Comparison of ENCODE assay signal across 29 mouse cellular contexts in genomic region chr5:90617859-90618258, GRCm38 (mm10). TPM values are rescaled to one million over a fixed set of nuclear protein-coding genes. Genes with fewer than 3 reads are reported as not detected.
DNase-seq lines count a peak whose midpoint lies in the region; ATAC-seq lines count a peak whose summit lies in the region.
"Had no signal": no experiment of that assay in that cellular context is flagged by ENCODE, and none has a peak within 500 bp of the region (broad histone marks: within the 10 kb centered on the region; RNA-seq: fewer than 3 reads in every experiment).

No protein-coding gene starts in this region.

- H3K27ac ChIP-seq in midbrain, embryonic 15.5 days: no peak overlapping the region
- no peak overlapping the region for H3K27ac ChIP-seq in midbrain, embryonic 13.5 days
- H3K27ac ChIP-seq in intestine, embryonic 15.5 days: no peak overlapping the region
- H3K27ac ChIP-seq: hindbrain, embryonic 13.5 days; layer of hippocampus, adult 2 months; liver, embryonic 14.5 days had no signal

- H3K4me3 ChIP-seq in midbrain, embryonic 15.5 days: no peak overlapping the region
- no peak overlapping the region for H3K4me3 ChIP-seq in midbrain, embryonic 13.5 days (replicated peaks)
- H3K4me3 ChIP-seq in intestine, embryonic 15.5 days (replicated peaks): no peak overlapping the region
- H3K4me3 ChIP-seq: hindbrain, embryonic 13.5 days; layer of hippocampus, adult 2 months had no signal

- 93% methylated on average over 3 of the region's 3 CpGs for WGBS in midbrain, embryonic 15.5 days
- WGBS in midbrain, embryonic 13.5 days: 93% methylated on average over 3 of the region's 3 CpGs
- 74% methylated on average over 3 of the region's 3 CpGs for WGBS in intestine, embryonic 15.5 days

- H3K4me1 ChIP-seq in midbrain, embryonic 15.5 days: peaks cover 3% of the 10 kb centered on the region; the same call in 1 of the 2 replicates
- no peaks in the 10 kb centered on the region for H3K4me1 ChIP-seq in midbrain, embryonic 13.5 days (replicated peaks)
- no peaks in the 10 kb centered on the region for H3K4me1 ChIP-seq in intestine, embryonic 15.5 days (replicated peaks)
- H3K4me1 ChIP-seq: hindbrain, embryonic 13.5 days had no signal

- H3K9me3 ChIP-seq in midbrain, embryonic 15.5 days: no peaks in the 10 kb centered on the region
- H3K9me3 ChIP-seq in midbrain, embryonic 13.5 days: no peaks in the 10 kb centered on the region
- no peaks in the 10 kb centered on the region for H3K9me3 ChIP-seq in intestine, embryonic 15.5 days
- H3K9me3 ChIP-seq: hindbrain, embryonic 13.5 days had no signal

- H3K27me3 ChIP-seq in midbrain, embryonic 15.5 days (replicated peaks): no peaks in the 10 kb centered on the region
- no peaks in the 10 kb centered on the region for H3K27me3 ChIP-seq in midbrain, embryonic 13.5 days
- H3K27me3 ChIP-seq in intestine, embryonic 15.5 days (replicated peaks): no peaks in the 10 kb centered on the region
- H3K27me3 ChIP-seq: hindbrain, embryonic 13.5 days had no signal

- no peak overlapping the region for H3K9ac ChIP-seq in midbrain, embryonic 15.5 days
- H3K9ac ChIP-seq in midbrain, embryonic 13.5 days (replicated peaks): no peak overlapping the region
- H3K9ac ChIP-seq in intestine, embryonic 15.5 days: no peak overlapping the region
- H3K9ac ChIP-seq: forebrain, postnatal 0 days; hindbrain, embryonic 13.5 days; liver, embryonic 14.5 days had no signal

- no peaks in the 10 kb centered on the region for H3K36me3 ChIP-seq in midbrain, embryonic 15.5 days (replicated peaks)
- H3K36me3 ChIP-seq in midbrain, embryonic 13.5 days: no peaks in the 10 kb centered on the region
- H3K36me3 ChIP-seq in intestine, embryonic 15.5 days: no peaks in the 10 kb centered on the region
- H3K36me3 ChIP-seq: hindbrain, embryonic 13.5 days had no signal

- peak; percentile 42; the same call in 1 of the 2 replicates for ATAC-seq in midbrain, embryonic 15.5 days (replicated peaks)
- ATAC-seq in midbrain, embryonic 13.5 days: no peak
- ATAC-seq in common myeloid progenitor, adult 5-6 weeks (replicated peaks; ENCODE audit: low read depth, poor library complexity, severe bottlenecking): peak; percentile 32; the same call in 1 of the 2 replicates
- peak; percentile 26; the same call in 1 of the 2 replicates for ATAC-seq in intestine, embryonic 15.5 days
- peak; percentile 85 for ATAC-seq in neutrophil, adult 5-6 weeks (ENCODE audit: extremely low read depth, insufficient number of reproducible peaks, low FRiP score, poor library complexity, severe bottlenecking)
- ATAC-seq: forebrain, postnatal 0 days had no signal

- no peak for DNase-seq in adrenal gland, postnatal 25 days
- DNase-seq in adrenal gland, adult 2 months: no peak
- DNase-seq: adrenal gland, postnatal 14 days; cerebellum, adult 11 months; cerebellum, postnatal 10 days; forebrain, postnatal 0 days; gastrocnemius, postnatal 36 days; kidney, adult 9 months; kidney, postnatal 14 days; lung, postnatal 36 days; right cerebral cortex, postnatal 14 days; thymus, adult 18-20 months; thymus, postnatal 36 days had no signal

- H3K4me2 ChIP-seq in midbrain, embryonic 15.5 days: no peak overlapping the region
- H3K4me2 ChIP-seq in midbrain, embryonic 13.5 days (replicated peaks): no peak overlapping the region
- no peak overlapping the region for H3K4me2 ChIP-seq in intestine, embryonic 15.5 days (replicated peaks)
- H3K4me2 ChIP-seq: hindbrain, embryonic 13.5 days had no signal

RNA-seq across cellular contexts. Expression of gene Rassf6, which starts 22.6 kb away (rescaled TPM):
- 1.4 and 1.8 TPM in 2 replicates for polyA plus RNA-seq in midbrain, embryonic 15.5 days (2015; fragmentation: Nextera tagmentation; extraction: Ambion mirVana)
- polyA plus RNA-seq in midbrain, embryonic 13.5 days (2015; fragmentation: Nextera tagmentation; extraction: Ambion mirVana): 0.40 and 0.57 TPM in 2 replicates
- 1.6 TPM in 1 of 2 replicates, not detected in the other for total RNA-seq in common myeloid progenitor, adult 5-6 weeks (2017)
- 26.9 and 29.0 TPM in 2 replicates for polyA plus RNA-seq in intestine, embryonic 15.5 days (2015; fragmentation: Nextera tagmentation; extraction: Ambion mirVana)
- 4.8 and 5.5 TPM in 2 replicates for total RNA-seq in neutrophil, adult 5-6 weeks (2017)
- total RNA-seq in adrenal gland, postnatal 25 days (2021): 1.7 and 2.8 TPM in 2 replicates
- total RNA-seq in adrenal gland, adult 2 months (2021): 1 to 10 TPM; 2.8 to 3.4 TPM
- polyA plus RNA-seq in adrenal gland, adult 2 months (2012; rRNA removed): 0.33 TPM in 1 of 2 replicates, not detected in the other
- total RNA-seq: gastrocnemius, postnatal 36 days; heart, adult 8-10 months; heart, postnatal 25 days had no signal

RNA-seq across cellular contexts. Expression of gene 5830473C10Rik, which starts 57.0 kb away (rescaled TPM):
- 0.09 and 0.13 TPM in 2 replicates for polyA plus RNA-seq in midbrain, embryonic 15.5 days (2015; fragmentation: Nextera tagmentation; extraction: Ambion mirVana)
- not detected in 2 replicates for polyA plus RNA-seq in midbrain, embryonic 13.5 days (2015; fragmentation: Nextera tagmentation; extraction: Ambion mirVana)
- 0.09 TPM in 1 of 2 replicates, not detected in the other for total RNA-seq in common myeloid progenitor, adult 5-6 weeks (2017)
- 0.06 TPM in 1 of 2 replicates, not detected in the other for polyA plus RNA-seq in intestine, embryonic 15.5 days (2015; fragmentation: Nextera tagmentation; extraction: Ambion mirVana)
- total RNA-seq in neutrophil, adult 5-6 weeks (2017): not detected in 2 replicates
- total RNA-seq in adrenal gland, postnatal 25 days (2021): not detected in 2 replicates
- under 1 TPM in 1 of 2 experiments, not detected in 1; 0.17 TPM for total RNA-seq in adrenal gland, adult 2 months (2021)
- polyA plus RNA-seq in adrenal gland, adult 2 months (2012; rRNA removed): not detected in 2 replicates
- total RNA-seq: gastrocnemius, postnatal 36 days; heart, adult 8-10 months; heart, postnatal 25 days; layer of hippocampus, adult 2 months; layer of hippocampus, postnatal 25 days had no signal
- polyA plus RNA-seq: embryonic facial prominence, embryonic 11.5 days; forebrain, embryonic 11.5 days; heart, embryonic 14.5 days; hindbrain, embryonic 13.5 days; limb, embryonic 11.5 days; neural tube, embryonic 11.5 days had no signal
